Mouse (Mus musculus) retina, embryonic 14.5 days (tissue): ENCODE results near the gene E2f6.

ENCODE experiments used
- DNase-seq: peaks from one replicate; pipeline ENCODE4 v3.0.0-alpha.2; 2015; ENCODE audit warnings: low spot score

Gene E2f6

GRCm38 (mm10) chr12:16848501-16848900 lies 37.7 kb downstream of the E2f6 start:
- DNase-seq: no peak

- DNase-seq: no peak
Measured at GRCm38 (mm10) chr12:16849821-16850220, 39.1 kb downstream of the E2f6 start.

- DNase-seq: peak; percentile 77
Measured at GRCm38 (mm10) chr12:16850431-16851375, 39.9 kb downstream of the E2f6 start.

GRCm38 (mm10) chr12:16853431-16854165 lies 42.8 kb downstream of the E2f6 start:
- no peak for DNase-seq

GRCm38 (mm10) chr12:16855632-16856305 lies 45.0 kb downstream of the E2f6 start:
- DNase-seq: peak; percentile 54

- DNase-seq: no peak
Measured at GRCm38 (mm10) chr12:16856306-16856679, 45.5 kb downstream of the E2f6 start.

GRCm38 (mm10) chr12:16858081-16858480 lies 47.3 kb downstream of the E2f6 start:
- DNase-seq: no peak

GRCm38 (mm10) chr12:16859781-16860180 lies 49.0 kb downstream of the E2f6 start:
- DNase-seq: no peak

- no peak for DNase-seq
Measured at GRCm38 (mm10) chr12:16860533-16860932, 49.8 kb downstream of the E2f6 start.

GRCm38 (mm10) chr12:16860961-16861360 lies 50.2 kb downstream of the E2f6 start:
- no peak for DNase-seq

- no peak for DNase-seq
Measured at GRCm38 (mm10) chr12:16864477-16864876, 53.7 kb downstream of the E2f6 start.

GRCm38 (mm10) chr12:16865871-16866270 lies 55.1 kb downstream of the E2f6 start:
- DNase-seq: no peak

GRCm38 (mm10) chr12:16866460-16866859 lies 55.7 kb downstream of the E2f6 start:
- DNase-seq: no peak

GRCm38 (mm10) chr12:16867306-16867705 lies 56.5 kb downstream of the E2f6 start:
- no peak for DNase-seq

- DNase-seq: no peak
Measured at GRCm38 (mm10) chr12:16868618-16869017, 57.9 kb downstream of the E2f6 start.

GRCm38 (mm10) chr12:16869091-16869778 lies 58.5 kb downstream of the E2f6 start:
- DNase-seq: no peak

- DNase-seq: no peak
Measured at GRCm38 (mm10) chr12:16869870-16870404, 59.2 kb downstream of the E2f6 start.

GRCm38 (mm10) chr12:16870405-16871068 lies 59.8 kb downstream of the E2f6 start:
- no peak for DNase-seq

GRCm38 (mm10) chr12:16872006-16872405 lies 61.2 kb downstream of the E2f6 start:
- DNase-seq: no peak

GRCm38 (mm10) chr12:16872926-16873464 lies 62.2 kb downstream of the E2f6 start:
- DNase-seq: no peak

- no peak for DNase-seq
Measured at GRCm38 (mm10) chr12:16873549-16873948, 62.8 kb downstream of the E2f6 start.
